Mouse (Mus musculus): ENCODE measurements around the gene Zfp827.
A peak's percentile ranks its signal among the peaks of the same experiment; 100 is the strongest.

Gene Zfp827

GRCm38 (mm10) chr8:79060013-79060609 lies 31.9 kb downstream of the Zfp827 start:
- no peak for ATAC-seq (ENCODE audit: low TSS enrichment)

- no peak for ATAC-seq (ENCODE audit: low TSS enrichment)
These were observed 37.7 kb downstream of the Zfp827 start for GRCm38 (mm10) chr8:79065924-79066323.

DNA sequence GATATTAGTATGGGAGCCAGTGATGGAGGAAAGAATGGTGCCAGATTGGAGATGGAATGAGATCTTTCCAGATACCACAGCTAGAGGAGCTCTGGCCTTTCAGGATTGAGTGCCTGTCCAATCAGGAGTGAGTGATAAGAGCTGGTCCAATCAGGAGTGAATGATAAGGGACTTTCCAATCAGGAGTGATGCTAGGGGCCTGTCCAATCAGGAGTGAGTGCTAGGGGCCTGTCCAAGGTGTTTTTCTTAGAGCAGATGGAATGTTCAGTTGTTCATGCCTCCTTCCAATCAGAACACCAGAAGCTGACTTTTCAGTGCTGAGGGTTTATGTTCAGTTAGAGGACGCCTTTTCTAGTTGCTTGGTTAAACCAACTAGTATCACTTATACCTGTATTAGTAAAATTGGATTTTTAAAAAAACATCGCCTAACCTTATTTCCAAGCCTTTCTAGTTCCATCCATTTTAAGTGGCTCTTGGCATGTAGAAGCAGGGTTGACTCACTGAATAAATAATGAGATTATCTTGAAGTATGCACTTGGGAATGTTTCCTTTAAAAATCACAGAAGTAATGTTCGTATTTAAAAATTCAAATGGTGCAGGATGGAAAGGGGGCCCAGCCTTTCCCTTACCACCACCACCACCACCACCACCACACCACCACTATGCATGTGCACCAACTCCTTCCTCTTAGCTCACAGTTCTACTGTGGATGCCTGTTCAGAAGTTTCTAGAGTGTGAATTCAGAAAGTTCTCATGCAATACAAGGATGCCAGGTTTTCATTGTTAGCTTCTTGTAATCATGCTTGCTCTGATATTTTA lies 39.8 kb downstream of the Zfp827 start:
- ATAC-seq (ENCODE audit: low TSS enrichment) = no peak

GRCm38 (mm10) chr8:79073311-79073710 lies 45.1 kb downstream of the Zfp827 start:
- no peak for ATAC-seq (ENCODE audit: low TSS enrichment)

DNA sequence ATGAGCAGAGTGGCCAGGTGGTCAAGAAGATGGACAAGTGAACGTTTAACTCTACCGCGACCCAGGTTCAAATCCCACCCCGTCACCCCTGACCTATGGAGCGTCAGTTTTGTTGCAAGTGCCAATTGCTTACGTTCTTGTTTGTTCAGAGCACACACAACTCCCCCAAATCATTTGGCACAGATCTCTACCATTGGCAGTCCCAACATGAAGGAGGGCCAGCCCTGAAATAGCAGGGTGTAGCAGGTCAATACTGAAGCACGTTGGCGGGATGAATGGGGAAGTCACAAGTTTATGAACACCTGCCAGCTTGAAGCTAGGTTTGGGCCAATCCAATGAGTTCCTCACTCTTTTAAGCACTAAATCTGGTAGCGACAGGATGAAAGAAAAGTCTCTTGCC lies 46.7 kb downstream of the Zfp827 start:
- ATAC-seq (ENCODE audit: low TSS enrichment) = no peak

DNA sequence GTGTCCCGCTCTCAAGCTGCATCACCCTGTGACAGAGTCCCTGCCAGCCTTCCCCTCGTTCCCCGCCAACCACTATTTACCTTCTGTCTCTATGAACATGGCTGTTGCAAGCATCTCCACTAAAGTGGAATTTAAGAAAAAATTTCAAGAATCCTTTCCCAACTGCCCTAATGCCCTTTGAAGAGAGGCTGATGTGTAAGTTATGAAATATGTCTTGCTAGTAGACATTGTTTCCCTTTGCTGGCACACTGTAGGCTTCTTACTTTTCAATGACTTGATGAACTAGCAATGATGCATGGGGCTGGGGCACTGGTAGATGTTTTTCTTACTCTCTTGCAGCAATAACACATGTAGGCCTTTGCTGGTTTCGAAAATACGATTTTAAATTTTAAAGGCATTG lies 49.0 kb downstream of the Zfp827 start:
- ATAC-seq (ENCODE audit: low TSS enrichment) = no peak

DNA sequence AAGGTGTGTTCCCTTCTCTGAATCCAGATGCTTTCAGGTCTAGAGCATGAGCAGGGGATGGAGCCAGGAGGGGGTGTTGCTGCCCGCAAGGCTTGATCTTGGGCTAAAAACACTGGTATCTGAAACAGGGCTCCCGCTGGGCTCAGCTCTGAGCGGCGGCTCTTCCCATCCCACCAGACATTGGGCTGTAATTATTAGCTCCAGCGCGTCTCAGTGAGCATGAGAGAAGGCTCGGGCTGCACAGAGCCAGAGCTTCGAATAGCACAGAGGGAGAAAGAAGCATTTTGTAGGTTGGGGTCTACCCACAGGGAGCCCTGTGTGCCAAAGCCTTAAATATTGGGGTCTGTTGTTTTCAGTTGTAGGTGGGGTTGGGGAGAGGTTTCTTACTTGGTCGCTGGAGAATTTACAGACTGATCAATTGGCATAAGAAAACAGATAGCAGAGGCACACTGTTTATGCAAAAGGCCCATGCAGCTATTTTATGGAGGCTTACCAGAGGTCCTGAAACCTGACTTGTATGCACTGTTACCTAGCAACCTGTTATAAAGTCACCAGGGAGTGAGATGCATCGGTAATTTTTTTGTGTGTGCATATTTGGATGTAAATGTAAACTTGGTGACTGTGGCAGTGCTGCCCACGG lies 50.4 kb downstream of the Zfp827 start:
- no peak for ATAC-seq (ENCODE audit: low TSS enrichment)

DNA sequence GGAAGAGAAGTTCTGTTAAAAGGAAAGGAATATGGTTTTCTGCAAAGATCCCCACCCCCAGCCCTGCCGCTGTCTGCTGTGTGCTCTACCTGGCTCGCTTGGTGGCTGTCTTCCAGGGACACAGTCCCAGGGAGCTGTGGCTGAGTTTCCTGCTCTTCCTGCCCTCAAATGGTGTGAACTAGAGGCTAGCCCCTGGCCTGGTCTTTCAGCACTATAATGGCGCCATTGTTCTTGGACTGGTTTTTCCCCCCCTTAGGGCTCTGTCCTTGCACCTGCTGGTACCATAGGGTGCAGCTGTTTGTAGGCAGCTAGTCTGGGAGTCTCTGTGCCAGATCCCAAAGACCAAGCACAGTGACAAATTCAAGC lies 50.9 kb downstream of the Zfp827 start:
- ATAC-seq (ENCODE audit: low TSS enrichment) = peak; percentile 69

DNA sequence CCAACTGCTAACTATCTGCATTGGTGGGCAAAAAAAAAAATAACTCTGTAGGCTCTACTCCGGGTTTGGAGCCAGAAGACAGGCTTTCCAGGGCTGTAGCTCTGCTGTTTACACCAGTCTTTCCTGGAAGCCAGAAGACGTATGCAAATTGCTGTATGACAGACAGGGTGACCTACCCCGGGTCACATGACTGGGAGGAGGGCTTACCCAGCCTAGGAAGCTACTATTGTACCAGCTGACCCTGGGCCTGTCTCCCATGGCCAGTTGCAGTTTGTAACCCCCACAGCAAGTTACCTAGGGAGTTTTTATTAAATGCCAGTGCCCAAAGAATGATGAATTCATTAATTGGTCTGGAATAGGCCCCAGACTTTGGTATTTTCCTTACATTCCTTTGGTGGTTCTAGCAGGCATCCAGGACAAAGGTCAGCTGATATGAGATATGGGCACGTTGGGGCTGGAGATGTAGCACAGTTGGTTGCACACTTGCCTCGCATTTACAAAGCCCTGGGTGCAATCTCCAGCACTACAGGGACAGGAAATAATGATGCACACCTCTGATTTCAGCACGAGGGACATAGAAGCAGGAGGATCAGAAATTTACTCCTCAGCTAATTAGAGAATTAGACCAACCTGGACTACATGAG lies 52.0 kb downstream of the Zfp827 start:
- ATAC-seq (ENCODE audit: low TSS enrichment) = 0 out of 2 replicates have a peak, but pooled peaks have one; percentile 11

GRCm38 (mm10) chr8:79081333-79081732 lies 53.1 kb downstream of the Zfp827 start:
- ATAC-seq (ENCODE audit: low TSS enrichment) = no peak

DNA sequence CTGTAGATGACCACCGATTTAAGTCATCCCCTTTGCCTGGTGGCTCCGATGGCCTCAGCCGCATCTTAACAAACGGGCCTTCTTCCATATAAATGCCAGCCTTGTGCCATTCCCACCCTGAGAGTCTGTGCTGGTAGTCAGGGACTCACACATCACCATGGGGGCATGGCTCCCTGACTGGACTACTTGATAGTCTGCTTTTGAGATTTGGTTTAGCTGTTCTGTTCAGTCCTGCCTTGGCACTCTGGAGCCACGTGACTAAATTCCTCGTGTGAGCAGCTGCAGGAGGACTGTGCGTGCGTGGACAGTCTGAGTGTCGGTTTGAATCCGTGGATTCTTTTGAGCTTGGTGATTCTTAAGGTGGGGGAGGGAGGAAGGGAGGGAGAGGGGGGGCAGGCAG lies 53.7 kb downstream of the Zfp827 start:
- ATAC-seq (ENCODE audit: low TSS enrichment) = 0 out of 2 replicates have a peak, but pooled peaks have one; percentile 21

- no peak for ATAC-seq (ENCODE audit: low TSS enrichment)
These were observed 55.5 kb downstream of the Zfp827 start for GRCm38 (mm10) chr8:79083461-79084358.

DNA sequence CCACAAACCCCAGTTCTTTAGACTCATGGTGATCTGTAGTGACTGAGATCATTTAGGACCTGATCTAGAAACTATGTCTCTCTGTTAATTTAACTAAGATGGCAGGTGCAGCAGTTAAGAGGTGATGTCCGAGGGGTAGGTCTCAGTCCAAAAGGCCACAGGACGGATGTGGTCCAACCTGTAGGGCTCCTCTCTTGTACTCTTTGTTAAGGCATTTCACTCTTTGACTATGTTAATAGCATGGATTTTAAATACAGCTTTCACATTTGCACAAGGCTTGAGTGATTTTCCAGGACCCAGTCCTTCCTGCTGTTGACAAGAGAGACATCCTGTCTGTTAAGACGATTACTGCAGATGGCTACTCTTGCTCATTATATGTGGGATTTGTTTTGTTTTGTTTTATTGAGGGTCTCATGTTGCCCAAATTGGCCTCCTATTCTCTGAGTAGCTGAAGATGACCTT lies 56.2 kb downstream of the Zfp827 start:
- no peak for ATAC-seq (ENCODE audit: low TSS enrichment)

DNA sequence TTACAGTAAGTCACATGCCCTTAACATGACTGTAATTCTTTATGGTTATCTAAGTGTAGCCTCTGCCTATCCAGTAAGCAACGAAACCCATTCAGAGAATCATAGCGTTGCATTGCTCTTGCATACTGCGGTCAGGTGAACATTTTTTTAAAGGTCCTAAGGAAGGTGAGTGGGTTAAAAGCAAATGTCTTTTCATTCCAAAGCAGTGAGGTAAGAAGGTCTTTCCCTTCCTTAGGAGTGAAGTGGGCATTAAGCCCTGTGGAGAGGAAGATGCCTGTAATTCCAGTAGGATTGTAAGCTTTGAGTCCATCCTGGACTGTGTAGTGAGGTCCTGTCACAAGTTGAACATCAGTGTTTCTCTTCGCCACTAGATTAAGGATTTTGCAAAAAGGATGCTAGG lies 66.2 kb downstream of the Zfp827 start:
- ATAC-seq (ENCODE audit: low TSS enrichment) = no peak

GRCm38 (mm10) chr8:79095162-79095561 lies 66.9 kb downstream of the Zfp827 start:
- no peak for ATAC-seq (ENCODE audit: low TSS enrichment)

- ATAC-seq (ENCODE audit: low TSS enrichment) = peak; percentile 62
These were observed 68.7 kb downstream of the Zfp827 start for GRCm38 (mm10) chr8:79096970-79097369.

DNA sequence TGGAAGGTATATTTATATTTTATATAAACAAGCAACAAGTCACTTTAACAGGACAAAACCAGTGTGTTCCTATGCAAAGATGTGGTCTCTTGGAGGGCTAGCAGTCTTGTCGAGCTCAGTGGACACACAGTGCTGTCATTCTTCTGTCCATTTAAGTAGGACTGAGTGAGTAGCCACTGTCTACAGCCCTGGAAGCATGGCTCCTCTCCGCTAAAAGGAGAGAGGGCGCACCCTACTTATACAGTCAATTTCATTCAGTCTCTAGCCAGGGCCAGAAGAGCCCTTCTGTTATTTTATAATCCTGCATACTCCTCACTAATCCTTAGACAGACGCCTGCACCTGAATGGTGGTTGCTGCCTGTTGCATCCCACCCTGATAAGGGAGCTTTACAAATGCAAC lies 74.5 kb downstream of the Zfp827 start:
- ATAC-seq (ENCODE audit: low TSS enrichment) = no peak

- no peak for ATAC-seq (ENCODE audit: low TSS enrichment)
These were observed 75.1 kb downstream of the Zfp827 start for GRCm38 (mm10) chr8:79103185-79103878.

DNA sequence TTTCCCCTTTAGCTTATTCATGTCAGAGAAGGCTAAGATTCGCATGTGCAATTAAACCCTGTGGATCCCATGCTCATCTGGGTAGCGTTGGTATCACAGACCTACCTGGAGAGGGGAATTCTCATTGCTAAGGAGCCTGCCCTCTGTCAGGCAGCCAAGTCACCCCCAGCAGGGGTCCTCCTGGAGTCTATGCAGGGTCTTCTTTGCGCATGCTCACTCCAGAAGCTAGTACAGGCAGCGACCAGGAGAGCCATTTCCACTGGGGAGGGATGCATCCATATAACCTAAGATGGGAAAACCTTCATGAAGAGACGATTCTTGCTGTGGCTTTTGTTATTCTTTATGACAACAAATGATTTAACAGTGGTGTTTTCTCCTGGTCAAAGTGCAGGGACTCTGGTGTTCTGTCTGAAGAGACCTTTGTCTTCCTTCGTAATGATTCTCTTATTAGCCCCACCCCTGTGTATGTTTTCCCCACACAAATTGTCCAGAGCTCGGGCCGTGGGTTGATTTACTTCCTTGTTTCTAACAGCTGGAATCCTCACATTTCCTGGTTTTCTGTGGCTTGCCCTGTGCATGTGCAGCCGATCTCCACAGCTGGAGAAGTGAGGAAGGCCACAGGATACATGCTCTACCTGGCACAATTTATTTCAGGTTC lies 75.8 kb downstream of the Zfp827 start:
- no peak for ATAC-seq (ENCODE audit: low TSS enrichment)

DNA sequence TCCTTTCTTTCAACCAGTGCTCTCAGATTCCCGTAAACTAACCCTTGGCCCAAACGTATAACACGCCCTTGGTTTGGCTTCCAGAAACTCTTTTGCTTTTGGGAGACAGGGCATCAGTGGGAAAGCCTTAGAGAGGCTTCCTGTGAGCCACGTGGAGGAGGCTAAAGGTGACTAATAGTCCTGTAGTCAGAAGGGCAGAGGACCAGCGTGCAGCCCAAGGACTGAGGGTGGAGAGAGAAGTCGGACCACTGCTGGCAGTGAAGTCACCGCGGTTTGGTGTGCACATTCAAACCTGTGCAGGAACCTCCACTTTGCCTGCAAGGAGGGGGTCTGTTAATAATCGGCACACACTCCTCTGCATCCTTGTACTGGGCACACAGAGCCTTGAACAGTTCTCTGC lies 76.4 kb downstream of the Zfp827 start:
- no peak for ATAC-seq (ENCODE audit: low TSS enrichment)
